Mouse (Mus musculus) R1 (cell line): Measurements from ENCODE around the gene Pik3c2b.
"Not testable (repeated sequence)": the region's sequence is repeated elsewhere in the genome, so short reads cannot be mapped to it uniquely, and the experiment has no call there.

ENCODE experiments used
- DNase-seq: peaks from one replicate; pipeline ENCODE4 v3.0.0-alpha.2; 2018; ENCODE audit warnings: low read depth, low spot score

Pik3c2b gene

DNA sequence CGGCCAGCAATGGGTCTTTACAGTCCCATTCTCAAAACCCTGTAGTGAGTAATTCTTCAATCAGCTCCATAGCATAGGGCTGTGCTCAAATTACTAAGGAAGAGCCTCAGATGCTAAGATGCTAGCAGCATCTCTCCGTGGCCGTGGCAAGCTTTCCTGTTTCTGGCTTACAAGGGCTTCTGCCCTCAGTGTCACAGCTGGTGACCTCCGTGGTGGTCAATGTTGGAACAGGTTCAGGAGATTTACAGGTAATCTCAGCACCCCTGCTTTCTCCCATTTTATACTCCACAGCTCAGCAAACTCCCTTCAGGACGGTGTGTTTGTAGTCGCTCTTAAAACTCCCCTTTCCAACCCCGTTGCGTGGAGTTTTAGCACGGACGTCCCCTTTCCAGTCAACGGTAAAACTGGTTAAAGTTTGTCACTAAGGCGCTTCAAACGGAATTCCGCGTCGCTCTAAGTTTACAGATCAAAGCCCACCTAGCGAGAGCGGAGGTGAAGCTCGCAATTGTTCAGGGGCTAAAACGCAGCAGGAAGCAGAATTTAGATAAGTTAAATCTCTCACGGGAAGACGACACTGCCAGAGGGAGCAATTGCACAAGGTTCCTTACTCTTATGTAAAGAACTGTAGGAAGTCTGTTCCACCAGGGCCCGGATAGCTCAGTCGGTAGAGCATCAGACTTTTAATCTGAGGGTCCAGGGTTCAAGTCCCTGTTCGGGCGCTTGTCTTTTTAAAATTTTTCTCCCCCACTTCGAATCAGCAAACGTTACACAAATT is 12.0 kb upstream of the Pik3c2b start:
- peak; percentile 96 for DNase-seq

DNA sequence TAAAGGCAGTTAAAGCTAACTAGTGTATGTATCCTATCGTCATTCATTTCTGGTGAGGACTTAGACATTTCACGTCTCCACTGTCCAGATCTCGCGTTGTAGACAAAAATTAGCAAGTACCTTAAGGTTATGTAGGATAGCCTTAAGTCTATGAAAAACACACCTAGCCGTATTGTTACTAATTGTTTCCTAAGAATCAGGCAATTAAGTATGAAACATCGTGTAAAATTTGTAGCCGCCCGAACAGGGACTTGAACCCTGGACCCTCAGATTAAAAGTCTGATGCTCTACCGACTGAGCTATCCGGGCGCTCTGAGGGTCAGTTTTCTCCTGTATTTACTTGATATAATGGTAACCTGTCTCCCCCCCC is 11.4 kb upstream of the Pik3c2b start:
- peak; percentile 91 for DNase-seq

GRCm38 (mm10) chr1:133034682-133035081 is 10.8 kb upstream of the Pik3c2b start:
- not testable (repeated sequence) for DNase-seq

- DNase-seq: peak; percentile 83
Measured at GRCm38 (mm10) chr1:133039505-133039949, 5.9 kb upstream of the Pik3c2b start.

DNA sequence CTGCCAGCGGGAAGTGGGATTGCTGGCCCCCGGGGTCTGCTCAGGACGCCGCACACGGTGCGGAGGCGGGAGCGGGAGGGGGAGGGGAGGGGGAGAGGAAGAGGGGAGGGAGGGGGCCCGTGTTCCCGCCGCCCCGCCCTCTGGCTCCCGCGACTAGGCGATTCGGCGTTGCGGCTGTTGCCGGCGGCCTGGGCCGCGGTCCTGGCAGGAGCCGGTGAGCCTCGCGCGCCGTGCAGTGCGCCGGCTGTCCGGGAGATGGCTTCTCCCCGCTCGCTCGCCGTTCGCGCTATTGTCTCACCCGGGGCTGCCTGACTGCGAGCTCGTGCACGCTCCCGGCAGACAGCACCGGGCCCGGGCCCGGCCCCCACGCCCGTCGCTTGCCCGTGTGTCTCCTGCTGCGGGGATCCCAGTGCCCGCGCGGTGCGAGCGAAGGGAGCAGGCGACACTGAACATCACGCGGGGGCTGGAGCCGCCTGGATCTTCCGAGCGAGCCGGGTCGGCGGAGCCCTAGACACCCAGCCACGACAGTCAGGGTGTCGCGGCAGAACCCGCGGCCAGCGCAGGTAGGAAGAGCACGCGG is 484 bp downstream of the Pik3c2b start:
- peak; percentile 65 for DNase-seq

GRCm38 (mm10) chr1:133046441-133046931 is 1.0 kb downstream of the Pik3c2b start:
- DNase-seq: peak; percentile 56

- DNase-seq: peak; percentile 39
Measured at GRCm38 (mm10) chr1:133047575-133047974, 2.1 kb downstream of the Pik3c2b start.

- DNase-seq: no peak
Measured at GRCm38 (mm10) chr1:133048690-133049089, 3.2 kb downstream of the Pik3c2b start.

DNA sequence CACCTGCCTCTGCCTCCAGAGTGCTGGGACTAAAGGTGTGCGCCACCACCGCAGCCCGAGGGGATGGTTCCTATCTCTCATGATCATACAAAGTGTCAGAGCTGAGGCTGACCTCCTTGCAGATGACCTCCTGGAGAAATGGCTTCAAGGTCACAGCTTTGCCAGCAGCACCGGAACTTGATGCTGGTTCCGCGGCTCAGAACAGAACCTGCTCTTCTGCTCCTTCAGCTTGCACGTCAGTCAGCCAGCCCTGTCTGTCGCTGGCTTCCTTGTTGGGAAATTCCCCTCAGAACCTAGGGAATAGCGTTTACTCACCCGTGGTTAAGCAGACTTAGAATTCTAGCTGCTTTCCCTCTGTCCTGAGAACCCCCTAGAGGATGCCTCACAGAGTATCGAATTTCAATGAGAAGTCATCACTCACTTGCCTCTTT is 4.5 kb downstream of the Pik3c2b start:
- peak; percentile 35 for DNase-seq

DNA sequence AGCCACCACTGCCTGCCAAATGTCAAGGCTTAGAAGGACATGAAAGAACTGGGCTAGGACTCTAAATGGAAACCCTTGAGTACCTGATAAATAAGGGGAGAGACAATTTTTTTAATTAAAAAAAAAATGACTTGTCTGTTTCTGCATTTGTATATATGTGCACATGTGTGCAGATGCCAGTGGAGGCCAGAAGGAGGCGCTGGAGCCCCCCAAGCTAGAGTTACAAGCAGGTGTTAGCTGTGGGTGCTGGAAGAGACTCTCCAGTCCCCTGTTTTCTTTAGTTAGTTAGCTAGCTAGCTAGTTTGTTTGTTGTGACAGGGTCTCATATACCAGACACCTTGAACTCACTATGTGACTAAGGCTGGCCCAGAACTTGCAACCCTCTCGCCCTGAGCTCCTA is 6.4 kb downstream of the Pik3c2b start:
- DNase-seq: peak; percentile 60

GRCm38 (mm10) chr1:133053034-133053433 is 7.6 kb downstream of the Pik3c2b start:
- no peak for DNase-seq

- no peak for DNase-seq
Measured at GRCm38 (mm10) chr1:133054326-133054725, 8.9 kb downstream of the Pik3c2b start.

GRCm38 (mm10) chr1:133057345-133058034 is 12.0 kb downstream of the Pik3c2b start:
- no peak for DNase-seq

- DNase-seq: no peak
Measured at GRCm38 (mm10) chr1:133059592-133059991, 14.1 kb downstream of the Pik3c2b start.

DNA sequence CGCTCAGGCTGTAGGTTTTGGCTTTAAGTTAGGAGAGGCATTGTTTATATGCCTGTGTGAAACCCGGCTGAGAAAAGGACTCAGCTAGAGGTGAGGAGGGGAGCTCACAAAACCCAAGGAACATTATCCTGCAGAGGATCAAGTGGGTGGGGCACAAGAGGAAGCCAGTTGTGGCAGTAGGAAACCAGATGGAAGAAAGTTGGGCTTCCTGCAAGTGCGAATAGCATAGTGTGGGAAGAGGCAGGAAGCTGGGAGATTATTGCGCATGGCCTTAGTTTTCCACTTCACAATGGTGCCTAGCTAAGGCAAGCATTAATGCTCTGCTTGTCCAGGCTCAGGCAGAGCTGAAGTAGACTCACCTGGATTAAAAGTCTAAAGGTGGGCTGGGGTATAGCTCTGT is 15.2 kb downstream of the Pik3c2b start:
- DNase-seq: no peak

DNA sequence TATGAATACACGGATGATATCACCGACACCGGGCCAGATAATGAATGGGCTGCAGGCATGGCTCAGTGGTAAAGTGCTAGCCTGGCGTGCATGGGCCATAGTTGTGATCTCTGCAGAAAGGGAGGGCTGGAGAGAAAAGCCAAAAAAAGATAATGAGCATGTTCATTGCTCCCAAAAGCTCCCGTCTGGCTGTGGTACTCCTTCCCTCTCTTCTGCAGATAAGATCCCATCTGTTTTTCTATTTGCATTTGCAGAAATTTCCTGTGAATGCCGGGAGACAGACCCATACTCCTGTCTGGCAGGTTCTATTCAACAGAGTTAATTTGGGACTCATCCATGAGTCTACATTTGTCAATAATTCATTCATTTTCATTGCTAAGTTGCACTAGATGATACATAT is 17.7 kb downstream of the Pik3c2b start:
- DNase-seq: no peak

DNA sequence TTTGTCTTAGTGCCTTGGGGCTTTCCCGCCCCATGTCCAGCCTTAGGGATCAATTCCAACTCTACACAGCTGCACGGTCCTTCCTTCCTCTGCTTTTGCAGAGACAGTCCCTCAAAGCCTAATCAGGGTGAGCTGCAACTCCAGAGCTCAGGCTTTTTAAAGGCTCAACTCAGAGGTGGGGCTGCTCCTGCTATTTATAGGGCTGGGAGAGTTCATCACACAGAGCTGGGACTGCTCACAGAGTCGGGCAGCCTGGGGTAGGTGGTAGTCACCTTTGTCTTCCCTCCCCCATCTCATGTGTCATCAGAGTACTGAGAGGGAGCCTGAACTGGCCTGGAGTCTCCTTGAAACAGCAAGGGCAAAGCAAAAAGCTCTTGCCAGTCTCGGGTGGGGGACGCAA is 22.8 kb downstream of the Pik3c2b start:
- DNase-seq: no peak

DNA sequence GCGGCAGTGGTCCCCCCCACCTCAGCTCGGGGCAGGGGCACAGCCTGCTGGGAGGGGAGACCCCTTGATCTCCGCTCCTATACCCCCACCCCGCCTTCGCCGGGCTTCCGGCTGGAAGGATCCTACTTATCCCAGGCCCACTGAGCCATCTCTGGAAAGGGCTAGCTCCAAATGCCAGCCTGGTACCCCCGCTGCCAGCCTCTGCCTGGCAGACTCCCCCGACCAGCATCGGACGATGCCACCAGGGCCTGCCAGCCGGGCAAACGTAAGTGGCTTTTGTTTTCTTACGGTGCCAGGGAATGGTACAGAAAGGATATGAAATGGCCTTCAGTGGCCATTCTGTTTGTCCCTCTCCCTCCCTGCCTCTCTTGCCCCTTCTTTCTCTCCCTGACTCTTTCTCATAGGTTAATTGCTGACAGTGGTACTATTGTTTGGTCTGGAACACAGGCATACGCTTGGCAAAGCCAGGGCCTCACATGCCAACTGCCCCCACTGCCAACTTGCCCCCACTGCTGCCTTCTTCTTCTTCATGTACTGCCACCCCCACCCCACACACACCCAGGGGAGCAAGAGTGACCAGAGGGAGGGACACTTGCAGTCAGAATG is 23.3 kb downstream of the Pik3c2b start:
- DNase-seq: no peak

DNA sequence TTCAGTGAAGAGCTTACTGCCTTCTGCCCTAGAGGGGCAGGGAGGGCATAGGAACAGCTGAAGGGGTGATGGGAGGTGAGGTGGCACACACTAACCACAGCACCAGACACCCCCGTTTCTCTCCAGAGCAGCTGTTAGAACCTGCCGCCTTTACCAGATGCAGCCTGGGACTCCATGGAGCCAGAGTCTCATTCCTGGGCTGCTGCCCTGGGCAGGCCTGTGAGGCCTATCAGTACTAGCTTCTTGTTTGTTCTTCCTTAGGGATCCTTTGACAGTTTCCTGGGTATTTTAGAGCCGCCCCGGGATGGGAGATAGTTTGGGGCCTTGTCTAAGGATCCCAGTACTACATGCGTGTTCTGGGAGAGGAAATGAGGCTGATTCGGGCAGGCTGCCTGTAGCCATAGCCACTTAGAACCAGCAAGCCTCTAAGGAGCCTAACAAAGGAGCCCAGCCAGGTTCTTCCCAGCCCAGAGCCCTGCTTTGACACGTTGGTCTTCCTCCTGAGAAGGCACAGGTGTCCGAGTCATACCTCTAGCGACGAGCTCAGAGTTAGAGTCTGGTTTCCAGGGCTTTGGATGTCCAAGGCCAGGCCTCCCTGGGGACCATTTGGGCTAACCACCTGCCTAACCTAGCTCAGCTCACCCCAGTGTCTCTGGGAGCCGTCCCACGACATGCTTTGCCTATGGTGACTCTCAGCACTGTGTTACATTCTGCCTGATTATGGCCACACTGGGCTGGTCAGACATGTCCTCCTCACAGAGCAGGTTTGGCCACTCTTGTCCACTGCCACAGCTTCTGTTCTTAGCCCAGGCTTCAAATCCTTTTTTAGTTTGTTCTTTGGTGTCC is 24.0 kb downstream of the Pik3c2b start:
- DNase-seq: no peak

DNA sequence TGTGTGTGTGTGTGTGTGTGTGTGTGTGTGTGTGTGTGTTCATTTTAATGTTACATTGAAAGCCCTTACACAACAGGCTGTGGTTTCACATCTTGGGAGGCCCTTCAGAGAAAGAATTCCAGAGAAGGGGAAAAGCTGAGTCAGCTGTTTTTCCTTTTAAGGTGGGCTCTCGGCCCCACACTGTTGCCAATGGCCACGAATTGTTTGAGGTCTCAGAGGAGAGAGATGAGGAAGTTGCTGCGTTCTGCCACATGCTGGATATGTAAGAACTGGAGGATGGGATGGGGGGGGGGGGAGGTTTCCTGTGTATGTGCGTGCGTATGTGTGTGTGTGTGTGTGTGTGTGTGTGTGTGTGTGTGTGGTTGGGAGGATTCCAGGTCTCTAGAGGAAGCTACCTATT is 24.7 kb downstream of the Pik3c2b start:
- DNase-seq: no peak
